ENCODE assay signal across 9 mouse cellular contexts in the genomic region with DNA sequence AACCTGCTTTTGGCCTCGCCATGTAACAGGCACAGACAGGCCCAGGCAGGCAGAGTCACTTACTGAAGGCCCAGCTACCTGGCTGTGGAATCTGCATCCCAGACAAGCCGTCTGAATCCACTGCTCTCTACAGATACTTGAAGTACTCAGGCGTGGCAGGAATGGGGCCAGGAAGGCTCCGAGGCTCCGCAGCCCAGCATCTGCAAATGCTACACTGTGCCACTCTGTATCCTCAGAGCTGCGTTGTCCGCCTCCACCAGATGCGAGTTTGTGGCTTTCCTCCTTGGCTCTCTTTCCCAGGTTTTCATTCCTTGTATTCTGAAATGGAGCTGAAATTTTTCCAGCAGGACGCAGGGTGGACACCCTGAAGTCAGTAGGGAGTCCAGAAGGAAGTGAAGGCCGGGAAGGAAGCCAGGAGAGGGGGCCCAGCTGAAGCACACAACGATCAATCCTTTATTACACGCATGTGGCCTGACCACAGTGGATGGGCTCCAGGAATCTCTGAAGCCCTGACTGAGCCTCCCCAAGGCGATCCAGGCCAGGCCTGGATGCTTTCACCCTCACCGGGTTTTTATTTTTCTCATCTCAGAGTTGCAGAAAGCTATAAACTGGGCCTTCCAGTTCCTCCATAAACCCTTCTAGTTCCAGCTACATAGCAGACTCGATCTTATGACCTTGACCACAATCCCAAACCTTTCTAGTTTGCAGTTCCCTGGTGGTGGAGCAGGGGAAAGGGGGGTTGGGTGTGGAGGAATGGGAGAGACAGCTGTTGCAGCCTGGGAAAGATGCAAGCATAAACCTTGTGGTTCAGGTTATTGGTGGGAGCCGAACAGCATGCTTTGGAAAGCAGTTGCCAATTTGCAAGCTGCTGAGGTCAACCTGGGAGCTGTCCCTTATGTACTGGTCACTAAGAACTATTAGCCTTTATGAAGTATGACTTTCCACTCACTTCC. TPM values are rescaled to one million over a fixed set of nuclear protein-coding genes. Genes with fewer than 3 reads are reported as not detected.
DNase-seq lines count a peak whose midpoint lies in the region; ATAC-seq and TF ChIP-seq lines count a peak whose summit lies in the region.
"Had no signal": no experiment of that assay in that cellular context is flagged by ENCODE, and none has a peak within 500 bp of the region (broad histone marks: within the 10 kb centered on the region; RNA-seq: fewer than 3 reads in every experiment).

No protein-coding gene starts in this region.

- 64% methylated on average over 16 of the region's 16 CpGs for WGBS in embryonic facial prominence, embryonic 10.5 days
- WGBS in heart, embryonic 14.5 days, result 63% methylated on average over 16 of the region's 16 CpGs
- 80% methylated on average over 16 of the region's 16 CpGs for WGBS in midbrain, embryonic 15.5 days

- no peak overlapping the region for H3K4me2 ChIP-seq in heart, embryonic 14.5 days (ENCODE audit: low read length)
- no peak overlapping the region for H3K4me2 ChIP-seq in midbrain, embryonic 15.5 days

- H3K9ac ChIP-seq in heart, embryonic 14.5 days (ENCODE audit: low read length), result no peak overlapping the region
- no peak overlapping the region for H3K9ac ChIP-seq in midbrain, embryonic 15.5 days

- peak; percentile 55 for DNase-seq in embryonic facial prominence, embryonic 10.5 days (ENCODE audit: low spot score)
- DNase-seq in kidney, postnatal 4 days, result peak; percentile 83 to 89
- no peak for DNase-seq in T-cell, adult 2 months (ENCODE audit: low spot score)
- DNase-seq in embryo, embryonic 11 days, result no peak

- no peak for TF ChIP-seq CTCF in embryonic fibroblast, embryonic 13.5 days (IDR thresholded peaks at IDR 0.05; ENCODE audit: borderline replicate concordance, insufficient read depth, low read length)

- no peak; the same call in 1 of the 2 replicates for ATAC-seq in heart, embryonic 14.5 days (ENCODE audit: insufficient number of reproducible peaks, insufficient read depth, low FRiP score, low read depth)
- no peak for ATAC-seq in midbrain, embryonic 15.5 days (replicated peaks)

- 0 out of 2 replicates have a peak, but pooled peaks cover 5% of the 10 kb centered on the region for H3K9me3 ChIP-seq in embryonic facial prominence, embryonic 10.5 days
- no peaks in the 10 kb centered on the region for H3K9me3 ChIP-seq in heart, embryonic 14.5 days (ENCODE audit: control insufficient read depth, low read length)
- no peaks in the 10 kb centered on the region for H3K9me3 ChIP-seq in midbrain, embryonic 15.5 days

- H3K4me3 ChIP-seq in embryonic facial prominence, embryonic 10.5 days, result no peak overlapping the region
- H3K4me3 ChIP-seq in embryonic fibroblast, embryonic 13.5 days (ENCODE audit: insufficient read depth, low read length), result no peak overlapping the region
- H3K4me3 ChIP-seq in heart, embryonic 14.5 days (ENCODE audit: control insufficient read depth in 1 of 2, insufficient read depth in 1 of 2, low read depth in 1 of 2, low read length in 2 of 2), result no peak overlapping the region
- H3K4me3 ChIP-seq in midbrain, embryonic 15.5 days, result no peak overlapping the region
- H3K4me3 ChIP-seq: erythroblast, embryonic 14.5 days; megakaryocyte, embryonic 14.5 days had no signal

- H3K27me3 ChIP-seq in embryonic facial prominence, embryonic 10.5 days (replicated peaks; ENCODE audit: low read depth, poor library complexity, severe bottlenecking), result no peaks in the 10 kb centered on the region; the same call in 1 of the 2 replicates
- H3K27me3 ChIP-seq in heart, embryonic 14.5 days (ENCODE audit: control insufficient read depth, insufficient read depth, low read length), result no peaks in the 10 kb centered on the region
- H3K27me3 ChIP-seq in midbrain, embryonic 15.5 days (replicated peaks), result no peaks in the 10 kb centered on the region

- H3K27ac ChIP-seq in embryonic facial prominence, embryonic 10.5 days (replicated peaks), result peak overlapping the region; percentile 87
- peak overlapping the region; percentile 89 for H3K27ac ChIP-seq in embryonic fibroblast, embryonic 13.5 days (ENCODE audit: insufficient read depth, low read length)
- H3K27ac ChIP-seq in heart, embryonic 14.5 days (replicated peaks in 1 of 2; ENCODE audit: control insufficient read depth in 1 of 2, insufficient read depth in 1 of 2, low read depth in 2 of 2, low read length in 2 of 2), result peak overlapping the region; percentile 33; a peak in 2 of 4 replicates
- no peak overlapping the region for H3K27ac ChIP-seq in midbrain, embryonic 15.5 days

- TF ChIP-seq POLR2A in embryonic fibroblast, embryonic 13.5 days (IDR thresholded peaks at IDR 0.05; ENCODE audit: low read depth, low read length), result peak; percentile 32; the same call in 1 of the 2 replicates

- peaks cover 69% of the 10 kb centered on the region for H3K4me1 ChIP-seq in embryonic facial prominence, embryonic 10.5 days
- H3K4me1 ChIP-seq in embryonic fibroblast, embryonic 13.5 days (ENCODE audit: control insufficient read depth, insufficient read depth, low read length), result peaks cover 13% of the 10 kb centered on the region
- H3K4me1 ChIP-seq in heart, embryonic 14.5 days (ENCODE audit: control insufficient read depth in 2 of 2, insufficient read depth in 2 of 2, low read length in 2 of 2), result peaks cover 12 to 20% of the 10 kb centered on the region in 2 experiments
- peaks cover 19% of the 10 kb centered on the region for H3K4me1 ChIP-seq in midbrain, embryonic 15.5 days
- H3K4me1 ChIP-seq: megakaryocyte, embryonic 14.5 days had no signal

- H3K36me3 ChIP-seq in embryonic facial prominence, embryonic 10.5 days (replicated peaks), result no peaks in the 10 kb centered on the region
- H3K36me3 ChIP-seq in heart, embryonic 14.5 days (ENCODE audit: control insufficient read depth, insufficient read depth, low read length), result no peaks in the 10 kb centered on the region
- H3K36me3 ChIP-seq in midbrain, embryonic 15.5 days (replicated peaks), result no peaks in the 10 kb centered on the region

RNA-seq across cellular contexts. Expression of a gene that starts 27.5 kb away (rescaled TPM):
- 9.3 and 9.9 TPM in 2 replicates for polyA plus RNA-seq in embryonic facial prominence, embryonic 10.5 days (2016; fragmentation: Nextera tagmentation; extraction: Ambion mirVana)
- 12.6 and 15.5 TPM in 2 replicates for polyA plus RNA-seq in embryonic fibroblast, embryonic 13.5 days (2011; ENCODE audit: insufficient read length, low read depth, missing spikeins)
- polyA plus RNA-seq in heart, embryonic 14.5 days (2014; fragmentation: Nextera tagmentation; extraction: Ambion mirVana), result 6.8 and 7.0 TPM in 2 replicates
- polyA plus RNA-seq in midbrain, embryonic 15.5 days (2015; fragmentation: Nextera tagmentation; extraction: Ambion mirVana), result 3.4 and 3.9 TPM in 2 replicates
- polyA plus RNA-seq: erythroblast, embryonic 14.5 days had no signal

RNA-seq across cellular contexts. Expression of a gene that starts 57.1 kb away (rescaled TPM):
- polyA plus RNA-seq in embryonic facial prominence, embryonic 10.5 days (2016; fragmentation: Nextera tagmentation; extraction: Ambion mirVana), result 23.6 and 33.4 TPM in 2 replicates
- 43.6 and 59.4 TPM in 2 replicates for polyA plus RNA-seq in embryonic fibroblast, embryonic 13.5 days (2011; ENCODE audit: insufficient read length, low read depth, missing spikeins)
- polyA plus RNA-seq in heart, embryonic 14.5 days (2014; fragmentation: Nextera tagmentation; extraction: Ambion mirVana), result 14.8 and 17.0 TPM in 2 replicates
- 30.4 and 30.7 TPM in 2 replicates for polyA plus RNA-seq in midbrain, embryonic 15.5 days (2015; fragmentation: Nextera tagmentation; extraction: Ambion mirVana)

Comparison
In these comparisons a context has a peak if more than half of its experiments do, and no peak if none do; other contexts are left out.
1. DNase-seq: peak in embryonic facial prominence, embryonic 10.5 days (single experiment) and kidney, postnatal 4 days (2 of 2); none in T-cell, adult 2 months (single experiment) and embryo, embryonic 11 days (single experiment).